Comparison of ENCODE assay signal across 7 mouse cellular contexts in the genomic region with DNA sequence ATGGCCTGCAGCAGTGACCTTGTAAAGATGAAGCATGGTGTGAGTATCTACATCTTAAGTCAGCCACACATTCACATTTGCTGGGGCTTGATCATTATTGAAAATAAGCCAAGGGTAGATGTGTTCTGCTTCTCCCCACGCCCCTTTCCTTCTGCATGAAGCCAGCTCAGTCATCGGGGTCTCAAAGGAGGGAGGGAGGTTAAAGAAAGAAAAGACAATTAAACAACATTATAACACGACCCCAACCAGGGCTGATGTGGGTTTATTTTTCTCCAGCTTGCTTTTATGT.
DNase-seq lines count a peak whose midpoint lies in the region; ATAC-seq and TF ChIP-seq lines count a peak whose summit lies in the region.

No protein-coding gene starts in this region.

- DNase-seq in kidney, postnatal 14 days, result no peak
- DNase-seq in A20 (ENCODE audit: low read depth, low spot score), result peak; percentile 67
- DNase-seq in cerebellum, adult 9-10 months, result no peak
- no peak for DNase-seq in layer of hippocampus, adult 8-10 months (ENCODE audit: low spot score in 2 of 2)

- no peak overlapping the region for H3K4me3 ChIP-seq in kidney, embryonic 15.5 days (replicated peaks)
- H3K4me3 ChIP-seq in ES-Bruce4 (ENCODE audit: low read depth, low read length), result no peak overlapping the region
- no peak overlapping the region for H3K4me3 ChIP-seq in intestine, postnatal 0 days (ENCODE audit: low read depth, low read length)

- H3K27me3 ChIP-seq in kidney, embryonic 15.5 days, result no peaks in the 10 kb centered on the region
- no peaks in the 10 kb centered on the region for H3K27me3 ChIP-seq in ES-Bruce4 (ENCODE audit: control insufficient read depth, insufficient read depth, low read length, poor library complexity, severe bottlenecking)
- H3K27me3 ChIP-seq in intestine, postnatal 0 days (replicated peaks; ENCODE audit: control insufficient read depth, insufficient read depth, low read length), result no peaks in the 10 kb centered on the region

- H3K36me3 ChIP-seq in kidney, embryonic 15.5 days, result peaks cover 21% of the 10 kb centered on the region
- peaks cover 29% of the 10 kb centered on the region for H3K36me3 ChIP-seq in ES-Bruce4 (ENCODE audit: control insufficient read depth, insufficient read depth, low read length, poor library complexity, severe bottlenecking)
- 0 out of 2 replicates have a peak, but pooled peaks cover under 1% of the 10 kb centered on the region for H3K36me3 ChIP-seq in intestine, postnatal 0 days (ENCODE audit: control insufficient read depth, insufficient read depth)

- H3K9me3 ChIP-seq in kidney, embryonic 15.5 days (replicated peaks), result no peaks in the 10 kb centered on the region
- H3K9me3 ChIP-seq in ES-Bruce4 (replicated peaks; ENCODE audit: control insufficient read depth, insufficient read depth, low read length, poor library complexity, severe bottlenecking), result peaks cover 11% of the 10 kb centered on the region; the same call in 1 of the 2 replicates
- H3K9me3 ChIP-seq in intestine, postnatal 0 days (ENCODE audit: control insufficient read depth), result no peaks in the 10 kb centered on the region

- H3K9ac ChIP-seq in kidney, embryonic 15.5 days, result no peak overlapping the region
- peak overlapping the region; percentile 99 for H3K9ac ChIP-seq in ES-Bruce4 (ENCODE audit: low read depth, poor library complexity, severe bottlenecking)
- H3K9ac ChIP-seq in intestine, postnatal 0 days (ENCODE audit: low read depth, low read length), result no peak overlapping the region

- ATAC-seq in kidney, embryonic 15.5 days (replicated peaks; ENCODE audit: low FRiP score), result no peak
- 0 out of 2 replicates have a peak, but pooled peaks have one; percentile 10 for ATAC-seq in intestine, postnatal 0 days

- 59% methylated on average over 3 of the region's 3 CpGs for WGBS in kidney, embryonic 15.5 days
- WGBS in intestine, postnatal 0 days, result 41% methylated on average over 3 of the region's 3 CpGs

- H3K4me1 ChIP-seq in kidney, embryonic 15.5 days, result peaks cover 29% of the 10 kb centered on the region
- peaks cover 2% of the 10 kb centered on the region for H3K4me1 ChIP-seq in ES-Bruce4 (ENCODE audit: control insufficient read depth, insufficient read depth, low read length)
- no peaks in the 10 kb centered on the region for H3K4me1 ChIP-seq in intestine, postnatal 0 days (replicated peaks; ENCODE audit: control insufficient read depth, insufficient read depth, low read length)

- TF ChIP-seq EP300 in ES-Bruce4 (IDR thresholded peaks at IDR 0.05; ENCODE audit: insufficient read depth, low read depth, low read length), result no peak

- H3K4me2 ChIP-seq in kidney, embryonic 15.5 days, result 0 out of 2 replicates have a peak overlapping the region, but pooled peaks have one; percentile 71
- no peak overlapping the region for H3K4me2 ChIP-seq in intestine, postnatal 0 days (replicated peaks; ENCODE audit: low read depth)

- no peak for TF ChIP-seq POLR2A in ES-Bruce4 (IDR thresholded peaks at IDR 0.05; ENCODE audit: insufficient read depth, low read length)

- no peak overlapping the region for H3K27ac ChIP-seq in kidney, embryonic 15.5 days
- 0 out of 2 replicates have a peak overlapping the region, but pooled peaks have one; percentile 39 for H3K27ac ChIP-seq in ES-Bruce4 (ENCODE audit: insufficient read depth, low read length)
- no peak overlapping the region for H3K27ac ChIP-seq in intestine, postnatal 0 days (ENCODE audit: low read depth, low read length)

- no peak for TF ChIP-seq CTCF in ES-Bruce4 (IDR thresholded peaks at IDR 0.05; ENCODE audit: low read depth, low read length)
- no peak for TF ChIP-seq CTCF in intestine, postnatal 0 days (IDR thresholded peaks at IDR 0.05; ENCODE audit: low read depth)
